Mouse (Mus musculus) embryonic facial prominence, embryonic 15.5 days (tissue): ENCODE results near the gene Adgrg3. TPM values are rescaled to one million over a fixed set of nuclear protein-coding genes. Genes with fewer than 3 reads are reported as not detected.

ENCODE experiments used
- ATAC-seq: fragments of 200-750 bp; cut with Nextera tagmentation; 2 replicates; pipeline ENCODE4 v1.8.0; 2017; ENCODE audit warnings: low read depth, moderate TSS enrichment; ENCODE audit not compliant: insufficient number of reproducible peaks, low FRiP score, low TSS enrichment
- H3K27ac ChIP-seq: fragments of 300-500 bp; sonication (generic); replicated peaks from 2 replicates; pipeline ENCODE4 v1.5.1; 2015; ENCODE audit warnings: mild to moderate bottlenecking, inconsistent platforms
- H3K27me3 ChIP-seq: fragments of 300-500 bp; sonication (generic); 2 replicates; pipeline ENCODE4 v1.6.1; 2015; ENCODE audit warnings: inconsistent platforms
- H3K36me3 ChIP-seq: fragments of 300-500 bp; sonication (generic); 2 replicates; pipeline ENCODE4 v1.6.1; 2015; ENCODE audit warnings: mild to moderate bottlenecking, inconsistent platforms
- H3K4me1 ChIP-seq: fragments of 300-500 bp; sonication (generic); 2 replicates; pipeline ENCODE4 v1.6.1; 2015; ENCODE audit warnings: inconsistent platforms
- H3K4me2 ChIP-seq: fragments of 300-500 bp; sonication (generic); replicated peaks from 2 replicates; pipeline ENCODE4 v1.6.1; 2015; ENCODE audit warnings: mild to moderate bottlenecking, inconsistent platforms
- H3K4me3 ChIP-seq: fragments of 300-500 bp; sonication (generic); replicated peaks from 2 replicates; pipeline ENCODE4 v1.5.1; 2015; ENCODE audit warnings: mild to moderate bottlenecking, inconsistent platforms
- H3K9ac ChIP-seq: fragments of 300-500 bp; sonication (generic); 2 replicates; pipeline ENCODE4 v1.6.1; 2015; ENCODE audit warnings: inconsistent platforms
- H3K9me3 ChIP-seq: fragments of 300-500 bp; sonication (generic); replicated peaks from 2 replicates; pipeline ENCODE4 v1.6.1; 2016; ENCODE audit warnings: inconsistent platforms
- WGBS: fragments of 180-500 bp; shearing (Covaris S2); methylation state at CpG from one replicate; pipeline ENCODE4 v1.1.7; 2015; 5-methylcytosine and 5-hydroxymethylcytosine counted together
- polyA plus RNA-seq: library from polyadenylated mRNA; unstranded; fragments of >200 nt; fragmentation: Nextera tagmentation; extraction: Ambion mirVana; gene quantifications from 2 replicates; pipeline ENCODE4 v1.2.1, GENCODE M21; 2015

The Adgrg3 gene
- polyA plus RNA-seq, 1 experiment from 2014 or later, result 3.8 TPM

DNA sequence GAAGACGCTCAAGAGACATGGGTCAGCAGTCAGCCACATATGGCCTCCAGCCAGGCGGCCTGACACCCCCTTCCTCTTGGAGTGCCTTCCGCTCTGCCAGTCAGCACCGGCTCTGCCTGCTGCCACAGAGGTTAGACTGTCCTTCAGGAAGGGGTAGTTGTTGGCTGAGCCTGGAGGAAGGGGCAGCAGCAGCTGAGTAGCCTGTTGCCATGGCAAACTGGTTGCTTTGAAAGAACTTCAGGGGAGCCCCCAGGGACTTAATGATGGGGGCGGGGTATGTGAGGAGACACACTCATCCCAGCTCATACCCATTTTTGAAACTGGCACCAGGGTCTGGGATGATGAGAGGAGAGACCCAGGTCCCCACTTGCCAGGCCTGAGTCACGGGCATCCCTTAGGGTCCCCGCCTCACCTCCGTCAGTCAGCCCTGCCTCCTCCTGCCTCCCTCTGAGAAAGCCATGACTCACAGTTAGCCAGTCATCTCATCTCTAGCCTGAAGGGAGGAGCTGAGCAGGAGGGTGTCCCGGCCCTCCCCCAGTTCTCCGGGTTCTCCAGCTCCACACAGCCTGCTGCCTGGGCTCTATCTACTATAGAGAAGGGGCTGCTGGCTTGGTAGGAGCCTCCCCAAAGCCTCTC is 33.5 kb upstream of the Adgrg3 start:
- 0 out of 2 replicates have a peak, but pooled peaks have one; percentile 39 for ATAC-seq
- H3K27me3 ChIP-seq, result no peaks in the 10 kb centered on the region
- H3K4me1 ChIP-seq, result peaks cover 44% of the 10 kb centered on the region
- peak overlapping the region; percentile 27 for H3K4me2 ChIP-seq
- peak overlapping the region; percentile 55 for H3K27ac ChIP-seq
- H3K9ac ChIP-seq, result no peak overlapping the region
- H3K36me3 ChIP-seq, result no peaks in the 10 kb centered on the region
- WGBS, result 18% methylated on average over 10 of the region's 10 CpGs
- H3K4me3 ChIP-seq, result 0 out of 2 replicates have a peak overlapping the region, but pooled peaks have one; percentile 8
- H3K9me3 ChIP-seq, result no peaks in the 10 kb centered on the region

DNA sequence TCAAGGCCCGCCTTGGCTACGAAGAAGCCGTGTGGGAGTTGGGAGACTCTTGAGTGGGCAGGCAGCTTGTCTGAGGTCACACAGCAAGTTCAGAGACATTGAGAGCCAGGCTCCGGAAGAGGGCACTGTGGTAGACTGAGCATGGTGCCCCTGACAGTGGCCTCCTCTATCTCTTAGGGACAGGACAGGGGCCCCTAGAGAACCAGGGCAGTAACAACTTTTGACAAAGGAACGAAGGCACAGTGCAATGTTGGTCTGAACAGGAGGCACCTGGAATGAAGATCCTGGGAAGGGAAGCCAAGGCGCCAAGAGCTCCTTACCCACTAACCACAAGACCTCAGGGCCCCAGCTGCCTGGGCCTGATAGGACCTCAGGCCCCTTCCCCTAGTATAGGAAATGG is 32.5 kb upstream of the Adgrg3 start:
- Histone ChIP-seq H3K4me2 (no peak overlapping the region), H3K36me3 (no peaks in the 10 kb centered on the region), H3K4me1 (peaks cover 43% of the 10 kb centered on the region), H3K4me3 (no peak overlapping the region), H3K9ac (no peak overlapping the region), H3K27ac (no peak overlapping the region), H3K27me3 (no peaks in the 10 kb centered on the region), H3K9me3 (no peaks in the 10 kb centered on the region)
- WGBS, result 82% methylated on average over 6 of the region's 6 CpGs
- no peak for ATAC-seq

DNA sequence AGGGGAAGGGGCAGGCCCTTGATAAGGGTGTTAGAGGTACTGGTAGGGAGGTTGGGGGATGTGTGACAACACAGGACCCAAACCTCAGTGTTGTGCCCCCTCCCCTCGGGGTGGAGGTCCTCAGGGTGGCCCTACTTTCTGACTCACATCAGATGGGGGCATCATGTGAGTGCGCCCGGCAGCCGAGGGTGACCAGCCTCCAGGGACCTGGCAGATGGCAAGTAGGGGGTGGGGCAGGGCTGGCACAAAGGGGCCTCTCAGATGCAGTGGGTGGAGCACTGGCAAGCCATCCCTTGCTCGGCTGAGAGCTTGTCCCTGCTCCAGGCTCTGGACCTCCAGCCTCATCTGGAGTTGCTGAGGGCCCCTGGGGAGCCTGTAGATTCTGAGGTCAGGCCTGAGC is 30.8 kb upstream of the Adgrg3 start:
- H3K9me3 ChIP-seq, result no peaks in the 10 kb centered on the region
- H3K4me3 ChIP-seq, result no peak overlapping the region
- WGBS, result 51% methylated on average over 5 of the region's 5 CpGs
- ATAC-seq, result peak; percentile 24; the same call in 1 of the 2 replicates
- H3K4me1 ChIP-seq, result peaks cover 45% of the 10 kb centered on the region
- H3K4me2 ChIP-seq, result no peak overlapping the region
- no peak overlapping the region for H3K9ac ChIP-seq
- no peaks in the 10 kb centered on the region for H3K36me3 ChIP-seq
- no peaks in the 10 kb centered on the region for H3K27me3 ChIP-seq
- H3K27ac ChIP-seq, result no peak overlapping the region

DNA sequence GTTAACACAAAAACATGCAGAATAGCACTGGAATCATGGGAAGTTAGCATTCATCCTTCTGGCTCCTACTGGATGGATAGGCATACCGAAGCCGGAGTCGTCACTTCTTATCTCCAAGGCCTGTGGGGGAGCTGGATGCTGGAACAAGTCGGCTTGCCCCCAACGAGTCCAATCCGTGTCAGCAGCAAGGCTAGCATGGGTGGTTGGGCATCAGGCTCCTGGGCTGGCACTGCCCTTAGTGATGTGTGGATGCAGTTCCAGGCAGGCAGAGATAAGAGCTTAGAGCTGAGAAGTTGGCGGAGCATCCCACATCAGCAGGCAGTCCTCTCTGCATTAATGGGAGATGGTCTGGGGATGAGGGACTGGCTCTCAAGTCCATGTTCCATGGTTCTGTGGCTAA is 29.9 kb upstream of the Adgrg3 start:
- Histone ChIP-seq H3K9me3 (no peaks in the 10 kb centered on the region), H3K4me3 (no peak overlapping the region), H3K36me3 (no peaks in the 10 kb centered on the region), H3K4me1 (peaks cover 51% of the 10 kb centered on the region), H3K27ac (no peak overlapping the region), H3K4me2 (no peak overlapping the region), H3K27me3 (no peaks in the 10 kb centered on the region), H3K9ac (no peak overlapping the region)
- no peak for ATAC-seq
- WGBS, result 86% methylated on average over 7 of the region's 7 CpGs

DNA sequence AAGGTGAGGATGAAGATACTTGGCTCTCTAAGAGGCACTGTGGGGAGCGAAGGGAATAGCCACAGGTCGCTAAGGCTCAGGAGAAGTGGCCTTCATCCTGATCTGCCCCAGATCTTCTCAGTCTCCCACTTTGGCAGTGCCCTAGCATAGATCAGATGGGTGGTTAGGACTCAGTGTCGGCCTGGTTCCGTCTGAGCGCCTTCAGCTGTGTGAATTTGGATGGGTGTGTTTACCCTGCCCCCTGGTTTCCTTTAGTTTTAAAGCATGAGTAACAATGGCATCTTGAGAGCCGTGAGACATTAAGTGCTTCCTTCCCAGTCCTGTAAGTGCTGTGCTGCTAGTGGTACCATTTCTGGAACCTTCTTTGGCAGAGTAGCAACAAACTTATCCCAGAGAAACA is 28.9 kb upstream of the Adgrg3 start:
- H3K27me3 ChIP-seq, result no peaks in the 10 kb centered on the region
- ATAC-seq, result no peak
- H3K4me3 ChIP-seq, result no peak overlapping the region
- no peaks in the 10 kb centered on the region for H3K36me3 ChIP-seq
- no peaks in the 10 kb centered on the region for H3K9me3 ChIP-seq
- no peak overlapping the region for H3K4me2 ChIP-seq
- H3K9ac ChIP-seq, result no peak overlapping the region
- 78% methylated on average over 6 of the region's 6 CpGs for WGBS
- peaks cover 57% of the 10 kb centered on the region for H3K4me1 ChIP-seq
- no peak overlapping the region for H3K27ac ChIP-seq

DNA sequence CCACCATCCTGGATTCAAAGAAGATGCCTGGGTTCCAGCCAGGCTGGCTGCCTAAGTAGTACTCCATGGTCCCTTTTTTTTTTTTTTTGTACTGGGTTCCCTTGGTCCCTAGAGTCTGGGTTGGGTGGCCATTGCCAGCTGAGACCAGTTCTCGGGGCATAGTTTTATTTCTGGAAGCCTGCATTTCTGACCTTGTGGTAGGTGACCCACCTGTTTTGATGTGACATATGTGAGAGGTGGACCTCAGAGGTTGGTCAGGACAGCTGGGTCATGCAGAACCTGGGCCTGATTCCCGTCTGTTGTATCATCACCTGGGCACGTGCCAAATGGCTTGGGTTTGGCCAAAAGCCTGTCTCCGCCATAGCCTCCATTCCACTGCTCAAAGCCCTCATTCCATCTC is 27.8 kb upstream of the Adgrg3 start:
- Histone ChIP-seq H3K36me3 (no peaks in the 10 kb centered on the region), H3K27me3 (no peaks in the 10 kb centered on the region), H3K4me3 (no peak overlapping the region), H3K9me3 (no peaks in the 10 kb centered on the region), H3K9ac (no peak overlapping the region), H3K4me2 (no peak overlapping the region), H3K27ac (no peak overlapping the region), H3K4me1 (peaks cover 58% of the 10 kb centered on the region)
- no peak for ATAC-seq
- WGBS, result 78% methylated on average over 4 of the region's 4 CpGs

DNA sequence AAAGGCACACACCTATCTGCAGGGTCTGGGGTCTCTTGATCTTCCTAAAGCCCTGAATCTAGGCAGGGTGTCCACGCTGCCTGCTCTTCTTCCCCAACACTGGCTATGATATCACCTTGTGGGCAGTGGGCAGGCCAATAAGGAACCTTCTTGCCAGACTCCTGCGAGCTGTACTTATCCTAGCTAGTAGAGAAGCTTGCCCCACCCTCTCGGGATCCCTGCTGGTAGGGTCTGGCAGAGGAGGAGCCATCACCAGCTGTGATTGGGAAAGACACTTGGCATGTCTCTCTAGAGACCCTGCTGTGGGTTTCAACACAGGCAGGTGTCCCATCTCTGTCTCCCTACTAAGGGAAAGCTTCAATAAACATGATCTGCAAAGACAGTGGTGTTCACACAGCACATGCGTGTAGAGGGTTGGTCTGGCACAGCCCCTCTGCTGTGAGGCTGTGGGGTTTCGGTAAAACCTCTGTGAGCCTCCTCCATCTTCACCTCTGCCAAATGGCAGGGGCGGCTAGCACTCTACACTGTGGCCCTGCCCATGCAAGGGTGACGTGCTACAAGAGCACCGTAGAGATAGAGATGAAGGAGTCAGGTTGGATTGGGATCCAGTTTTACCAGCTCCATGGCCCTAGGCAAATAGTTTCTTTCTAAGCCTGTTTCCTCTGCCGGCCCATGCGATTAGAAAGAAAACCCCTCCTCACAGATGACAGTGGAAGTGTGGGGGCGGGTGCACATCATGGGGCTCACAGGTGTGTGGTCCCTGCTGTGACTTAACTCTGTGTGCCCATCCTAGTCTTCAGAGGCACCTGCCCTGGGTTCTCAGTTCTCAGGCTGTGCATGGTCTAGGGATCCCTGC is 26.7 kb upstream of the Adgrg3 start:
- 0 out of 2 replicates have a peak overlapping the region, but pooled peaks have one; percentile 8 for H3K4me2 ChIP-seq
- no peaks in the 10 kb centered on the region for H3K9me3 ChIP-seq
- H3K27me3 ChIP-seq, result no peaks in the 10 kb centered on the region
- H3K9ac ChIP-seq, result no peak overlapping the region
- whole genome bisulfite sequencing, result 44% methylated on average over 11 of the region's 11 CpGs
- ATAC-seq, result no peak
- H3K4me3 ChIP-seq, result no peak overlapping the region
- peaks cover 64% of the 10 kb centered on the region for H3K4me1 ChIP-seq
- H3K36me3 ChIP-seq, result no peaks in the 10 kb centered on the region
- peak overlapping the region; percentile 65 for H3K27ac ChIP-seq

DNA sequence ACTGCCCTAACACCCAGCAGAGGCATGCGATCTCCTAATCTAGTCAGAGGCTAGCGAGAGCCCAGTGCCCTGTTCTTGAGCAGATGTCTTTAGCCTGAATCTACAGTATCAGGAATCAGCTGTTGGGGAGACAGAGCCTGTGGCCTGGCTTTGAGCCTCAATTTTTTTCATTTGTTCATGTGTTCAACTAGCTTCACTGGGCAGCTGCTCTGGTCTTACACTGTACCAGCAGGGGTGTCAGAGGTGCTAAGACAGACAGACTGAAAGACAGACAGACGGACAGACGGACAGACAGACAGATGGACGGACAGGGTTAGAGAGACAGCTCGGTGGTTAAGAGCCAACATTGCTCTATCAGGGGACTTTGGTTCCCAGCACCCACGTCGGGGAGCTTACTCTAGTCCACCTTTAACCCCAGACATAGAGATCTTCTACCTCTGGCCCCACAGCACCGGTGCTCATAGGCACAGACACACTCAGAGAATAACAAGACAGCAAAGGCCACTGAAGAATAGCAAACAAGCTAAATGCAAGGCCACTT is 26.0 kb upstream of the Adgrg3 start:
- H3K9ac ChIP-seq, result no peak overlapping the region
- 70% methylated on average over 9 of the region's 9 CpGs for WGBS
- H3K4me3 ChIP-seq, result no peak overlapping the region
- no peaks in the 10 kb centered on the region for H3K36me3 ChIP-seq
- no peaks in the 10 kb centered on the region for H3K27me3 ChIP-seq
- no peak for ATAC-seq
- peak overlapping the region; percentile 35; the same call in 1 of the 2 replicates for H3K27ac ChIP-seq
- peaks cover 64% of the 10 kb centered on the region for H3K4me1 ChIP-seq
- H3K4me2 ChIP-seq, result 0 out of 2 replicates have a peak overlapping the region, but pooled peaks have one; percentile 8
- H3K9me3 ChIP-seq, result no peaks in the 10 kb centered on the region

DNA sequence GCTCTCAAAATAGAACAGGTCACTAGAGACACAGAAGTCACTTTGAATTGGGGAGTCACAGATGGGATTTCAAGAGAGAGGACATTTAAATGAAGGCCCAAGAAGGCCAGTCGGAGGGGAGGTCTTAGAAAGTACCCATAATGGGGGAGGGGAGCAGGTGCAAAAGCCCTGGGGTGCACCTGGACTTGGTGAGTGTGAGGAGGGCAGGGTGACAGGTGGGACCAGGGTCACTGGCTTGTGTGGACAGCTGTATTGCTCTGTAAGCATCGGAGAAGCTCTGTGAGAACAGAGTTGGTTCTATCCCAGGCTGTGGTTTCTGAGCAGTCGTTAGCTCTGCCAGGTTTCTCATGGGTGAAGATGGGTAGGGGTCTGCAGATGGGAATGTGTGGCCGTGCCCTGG is 25.5 kb upstream of the Adgrg3 start:
- Histone ChIP-seq H3K4me2 (no peak overlapping the region), H3K27me3 (no peaks in the 10 kb centered on the region), H3K27ac (peak overlapping the region; percentile 73), H3K4me3 (no peak overlapping the region), H3K9ac (0 out of 2 replicates have a peak overlapping the region, but pooled peaks have one; percentile 4), H3K4me1 (peaks cover 60% of the 10 kb centered on the region), H3K36me3 (no peaks in the 10 kb centered on the region), H3K9me3 (no peaks in the 10 kb centered on the region)
- WGBS, result 75% methylated on average over 4 of the region's 4 CpGs
- ATAC-seq, result no peak

DNA sequence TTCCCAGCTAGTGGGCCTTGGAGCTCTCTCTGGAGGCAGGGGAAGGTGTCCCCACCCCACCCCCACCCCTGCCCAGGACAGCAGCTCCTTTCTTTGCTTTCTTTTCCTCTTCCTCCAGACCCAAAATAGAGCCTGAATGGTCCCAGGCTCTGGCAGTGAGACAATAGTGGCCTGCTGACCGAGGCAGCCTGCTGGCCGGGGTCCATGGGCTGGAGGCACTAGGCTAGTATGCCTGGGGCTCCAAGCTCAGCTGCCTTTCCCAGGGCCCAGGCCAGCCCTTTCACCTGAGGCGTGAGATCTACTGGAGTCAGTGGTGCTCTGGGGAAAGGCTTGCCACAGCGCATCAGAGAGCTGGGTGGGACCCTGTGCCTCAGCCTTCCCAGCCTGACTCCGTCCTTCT is 25.0 kb upstream of the Adgrg3 start:
- peak overlapping the region; percentile 73 for H3K27ac ChIP-seq
- no peak for ATAC-seq
- no peaks in the 10 kb centered on the region for H3K36me3 ChIP-seq
- H3K4me1 ChIP-seq, result peaks cover 64% of the 10 kb centered on the region
- no peak overlapping the region for H3K4me3 ChIP-seq
- H3K9me3 ChIP-seq, result no peaks in the 10 kb centered on the region
- no peaks in the 10 kb centered on the region for H3K27me3 ChIP-seq
- 0 out of 2 replicates have a peak overlapping the region, but pooled peaks have one; percentile 4 for H3K9ac ChIP-seq
- no peak overlapping the region for H3K4me2 ChIP-seq
- 40% methylated on average over 5 of the region's 5 CpGs for WGBS

DNA sequence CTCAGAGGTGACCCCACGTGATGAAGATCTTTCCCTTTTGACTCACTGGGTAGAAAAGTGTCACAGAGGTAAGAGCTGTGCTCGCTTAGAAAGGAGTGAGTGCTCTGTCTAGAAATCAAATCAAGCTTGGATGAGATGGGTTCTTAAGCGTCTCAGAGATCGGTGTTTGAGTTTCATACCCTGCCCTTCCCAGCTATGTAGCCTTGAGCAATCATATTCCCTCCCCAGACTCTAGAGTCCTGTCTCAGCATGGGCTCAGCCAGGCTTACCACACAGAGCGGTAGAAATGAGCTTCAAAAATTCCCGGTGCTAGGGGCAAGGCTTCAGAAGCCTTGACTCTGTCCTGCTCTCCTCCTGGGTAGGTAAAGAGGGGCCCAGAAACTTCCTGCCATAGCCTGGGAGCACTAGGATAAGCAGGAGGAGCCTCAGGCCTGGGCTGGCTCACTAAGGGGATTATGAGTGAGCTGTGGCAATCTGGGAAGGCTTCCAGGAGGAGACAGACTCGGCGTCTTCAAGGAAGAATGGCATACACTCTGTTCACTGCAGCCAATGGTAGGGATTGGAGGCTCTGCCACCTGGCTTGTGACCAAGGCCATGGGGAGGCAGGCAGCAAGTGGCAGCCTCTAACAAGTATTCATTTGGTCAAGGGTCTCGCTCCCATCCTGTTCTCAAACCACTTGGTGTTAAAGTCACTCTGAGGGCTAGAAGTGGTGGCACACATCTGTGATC is 24.3 kb upstream of the Adgrg3 start:
- no peak overlapping the region for H3K4me2 ChIP-seq
- no peaks in the 10 kb centered on the region for H3K36me3 ChIP-seq
- no peaks in the 10 kb centered on the region for H3K27me3 ChIP-seq
- no peak for ATAC-seq
- no peaks in the 10 kb centered on the region for H3K9me3 ChIP-seq
- H3K4me3 ChIP-seq, result no peak overlapping the region
- peak overlapping the region; percentile 73 for H3K27ac ChIP-seq
- H3K4me1 ChIP-seq, result peaks cover 64% of the 10 kb centered on the region
- WGBS, result 54% methylated on average over 9 of the region's 9 CpGs
- 0 out of 2 replicates have a peak overlapping the region, but pooled peaks have one; percentile 4 for H3K9ac ChIP-seq
